Comparison of ENCODE assay signal across 7 mouse cellular contexts in the genomic region with DNA sequence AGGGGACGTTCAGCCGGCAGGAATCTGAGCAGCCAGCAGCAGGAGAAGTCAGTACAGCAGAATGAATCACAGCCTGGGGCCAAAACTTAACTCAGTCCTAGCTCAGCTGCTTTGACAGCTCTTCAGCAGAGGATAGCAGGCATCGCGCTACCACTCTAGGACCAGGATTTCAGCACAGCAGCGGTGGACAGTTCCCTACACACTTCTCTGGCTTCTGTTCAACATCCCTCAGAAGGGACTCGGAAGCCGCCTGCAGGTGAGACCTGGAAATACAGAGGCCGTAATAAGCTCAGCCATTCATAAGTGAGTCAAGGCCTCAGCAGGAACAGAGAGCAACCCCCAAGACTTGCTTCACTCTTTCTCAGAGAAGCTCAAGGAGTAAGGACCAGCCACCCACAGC.
DNase-seq lines count a peak whose midpoint lies in the region; ATAC-seq lines count a peak whose summit lies in the region.

No protein-coding gene starts in this region.

- no peak overlapping the region for H3K27ac ChIP-seq in embryonic facial prominence, embryonic 14.5 days (replicated peaks; ENCODE audit: low read depth, low read length)
- no peak overlapping the region for H3K27ac ChIP-seq in midbrain, embryonic 13.5 days

- peak; percentile 44 for DNase-seq in MN1 (ENCODE audit: low spot score)
- DNase-seq in adrenal gland, postnatal 25 days = peak; percentile 78
- peak; percentile 89 for DNase-seq in embryonic facial prominence, embryonic 14.5 days (ENCODE audit: low spot score)
- DNase-seq in heart, postnatal 36 days = peak; percentile 71 to 75
- DNase-seq in layer of hippocampus, postnatal 36 days = peak; percentile 28 to 38
- DNase-seq in spleen, postnatal 4 days (ENCODE audit: low spot score in 2 of 2) = peak; percentile 44 to 77

- H3K36me3 ChIP-seq in embryonic facial prominence, embryonic 14.5 days (ENCODE audit: control insufficient read depth, insufficient read depth, low read length) = no peaks in the 10 kb centered on the region
- no peaks in the 10 kb centered on the region for H3K36me3 ChIP-seq in midbrain, embryonic 13.5 days

- H3K4me3 ChIP-seq in embryonic facial prominence, embryonic 14.5 days (ENCODE audit: low read depth, low read length) = no peak overlapping the region
- no peak overlapping the region for H3K4me3 ChIP-seq in midbrain, embryonic 13.5 days (replicated peaks)

- 3% methylated on average over 8 of the region's 8 CpGs for WGBS in embryonic facial prominence, embryonic 14.5 days
- 9% methylated on average over 8 of the region's 8 CpGs for WGBS in midbrain, embryonic 13.5 days

- intact Hi-C loops in heart, postnatal 36 days (cut with DNase I) = loop anchor here (10.0 kb wide), 2 partner anchors 532 to 802 kb away; no protein-coding TSS in a partner anchor

- no peaks in the 10 kb centered on the region for H3K27me3 ChIP-seq in embryonic facial prominence, embryonic 14.5 days (replicated peaks; ENCODE audit: control insufficient read depth, insufficient read depth, low read length)
- H3K27me3 ChIP-seq in midbrain, embryonic 13.5 days = no peaks in the 10 kb centered on the region

- H3K9ac ChIP-seq in embryonic facial prominence, embryonic 14.5 days (ENCODE audit: low read depth, low read length) = no peak overlapping the region
- H3K9ac ChIP-seq in midbrain, embryonic 13.5 days (replicated peaks) = no peak overlapping the region

- H3K4me1 ChIP-seq in embryonic facial prominence, embryonic 14.5 days (ENCODE audit: control insufficient read depth, insufficient read depth, low read length) = no peaks in the 10 kb centered on the region
- H3K4me1 ChIP-seq in midbrain, embryonic 13.5 days (replicated peaks) = no peaks in the 10 kb centered on the region

- no peaks in the 10 kb centered on the region for H3K9me3 ChIP-seq in embryonic facial prominence, embryonic 14.5 days (ENCODE audit: control insufficient read depth, low read length)
- no peaks in the 10 kb centered on the region for H3K9me3 ChIP-seq in midbrain, embryonic 13.5 days

- no peak overlapping the region for H3K4me2 ChIP-seq in embryonic facial prominence, embryonic 14.5 days (ENCODE audit: low read depth, low read length)
- H3K4me2 ChIP-seq in midbrain, embryonic 13.5 days (replicated peaks) = peak overlapping the region; percentile 22; the same call in 1 of the 2 replicates

- ATAC-seq in embryonic facial prominence, embryonic 14.5 days (ENCODE audit: low read depth) = peak; percentile 47
- ATAC-seq in midbrain, embryonic 13.5 days = 0 out of 2 replicates have a peak, but pooled peaks have one; percentile 34

Comparison
In these comparisons a context has a peak if more than half of its experiments do, and no peak if none do; other contexts are left out.
1. DNase-seq: peak in every context shown above with its lines; median percentile 89 in embryonic facial prominence, embryonic 14.5 days; 78 in adrenal gland, postnatal 25 days; 73 in heart, postnatal 36 days; 60 in spleen, postnatal 4 days; 44 in MN1; 33 in layer of hippocampus, postnatal 36 days.